Mouse (Mus musculus) erythroblast, embryonic 14.5 days (primary cell): ENCODE measurements around the gene Nrip1.

ENCODE experiments used
- GATA1 ChIP-seq: IDR thresholded peaks from 2 replicates; pipeline ENCODE4 v1.6.1; 2012; ENCODE audit warnings: low read length, inconsistent platforms, mixed read lengths
- TAL1 ChIP-seq: IDR thresholded peaks from 3 replicates; pipeline ENCODE4 v1.6.1; 2012; ENCODE audit warnings: low read length, inconsistent platforms, mixed read lengths

DNA sequence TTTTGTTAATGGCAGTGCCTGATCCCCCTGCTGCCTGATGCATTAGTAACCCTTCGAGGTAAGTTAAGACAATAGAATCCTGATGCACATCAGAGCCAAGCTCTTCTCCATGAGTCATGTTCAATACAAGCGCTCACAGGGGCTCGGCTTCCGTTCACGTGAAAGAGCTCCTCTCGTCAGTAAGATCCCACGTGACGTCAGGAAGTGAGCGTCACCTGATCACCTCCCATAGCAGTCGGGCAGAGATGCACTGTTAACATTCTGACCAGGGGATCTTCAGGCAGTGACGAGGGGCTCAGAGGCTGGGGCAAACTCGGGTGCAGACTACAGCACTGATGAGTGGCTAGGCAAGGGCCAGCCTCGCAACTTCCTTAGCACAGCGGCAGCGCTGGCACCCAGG, 79.1 kb downstream of the Nrip1 start:
- TF ChIP-seq TAL1 = no peak
- TF ChIP-seq GATA1 = no peak
